Mouse (Mus musculus) olfactory bulb, adult 2 months (tissue): Measurements from ENCODE around the gene Pax1.

ENCODE experiments used
- CTCF ChIP-seq: fragments of 200-500 bp; IDR thresholded peaks from 2 replicates; pipeline ENCODE4 v1.5.1; 2012; ENCODE audit warnings: low read depth, mild to moderate bottlenecking, low read length, moderate library complexity; ENCODE audit not compliant: insufficient read depth
- POLR2A ChIP-seq: fragments of 200-500 bp; IDR thresholded peaks from 2 replicates; pipeline ENCODE4 v1.6.1; 2012; ENCODE audit warnings: mild to moderate bottlenecking, low read depth, low read length, moderate library complexity; ENCODE audit not compliant: insufficient read depth

- TF ChIP-seq CTCF (no peak), POLR2A (no peak)
Measured at GRCm38 (mm10) chr2:147365908-147366630, 4.3 kb downstream of the Pax1 start.
